Mouse (Mus musculus) ovary, postnatal 36 days (tissue): ENCODE measurements around the gene Patl2.
A peak's percentile ranks its signal among the peaks of the same experiment; 100 is the strongest.

Experiments used
- DNase-seq: peaks from one replicate; pipeline ENCODE4 v3.0.0; 2022; ENCODE audit warnings: low spot score, mixed read lengths

The Patl2 gene

GRCm38 (mm10) chr2:122171292-122171691 lies 14.7 kb downstream of the Patl2 start:
- no peak for DNase-seq

DNA sequence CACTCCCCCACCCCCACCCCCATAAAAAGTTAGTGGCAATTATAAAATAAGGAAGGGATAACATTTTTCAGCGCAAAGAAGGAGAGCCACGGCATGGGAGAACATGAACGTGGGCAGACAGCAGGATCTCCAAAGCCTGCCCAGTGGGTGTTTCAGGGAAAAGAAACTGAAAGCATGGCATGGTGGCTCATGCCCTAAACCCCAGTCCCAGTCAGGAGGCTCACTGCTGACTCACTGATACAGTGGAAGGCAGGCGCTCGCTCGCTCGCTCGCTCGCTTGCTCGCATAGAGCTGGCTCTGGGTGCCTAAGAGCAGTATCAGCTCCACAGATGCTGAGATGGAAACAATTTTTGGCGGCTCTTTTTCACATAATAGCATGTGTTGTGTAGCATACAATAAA lies 21.7 kb downstream of the Patl2 start:
- DNase-seq = no peak

- no peak for DNase-seq
These were observed 22.4 kb downstream of the Patl2 start for GRCm38 (mm10) chr2:122163430-122164195.

DNA sequence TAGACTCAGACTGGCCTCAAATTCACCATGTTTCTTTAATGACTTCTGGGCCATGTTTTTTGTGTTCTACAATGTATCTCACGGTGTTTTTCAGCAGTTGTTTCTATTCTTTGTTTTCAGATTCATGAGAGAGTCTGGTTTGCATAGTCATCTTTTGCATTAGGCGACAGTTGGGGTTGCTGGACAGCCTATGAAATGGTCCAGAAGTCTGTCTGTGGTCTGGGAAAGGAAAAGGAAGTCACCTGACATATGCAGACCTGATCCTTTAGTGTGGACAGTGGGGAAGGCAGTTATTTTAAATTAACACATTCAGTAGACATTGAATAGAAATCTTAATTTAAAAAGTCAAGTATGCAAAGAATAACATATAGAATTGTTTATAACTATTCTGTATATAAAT lies 23.5 kb downstream of the Patl2 start:
- DNase-seq = no peak

- no peak for DNase-seq
These were observed 24.4 kb downstream of the Patl2 start for GRCm38 (mm10) chr2:122161542-122161941.

- peak; percentile 67 for DNase-seq
These were observed 25.3 kb downstream of the Patl2 start, which contains the start of gene Trim69 for GRCm38 (mm10) chr2:122160680-122161079. Gene Trim69 (plus strand): TSS chr2:122160700.

DNA sequence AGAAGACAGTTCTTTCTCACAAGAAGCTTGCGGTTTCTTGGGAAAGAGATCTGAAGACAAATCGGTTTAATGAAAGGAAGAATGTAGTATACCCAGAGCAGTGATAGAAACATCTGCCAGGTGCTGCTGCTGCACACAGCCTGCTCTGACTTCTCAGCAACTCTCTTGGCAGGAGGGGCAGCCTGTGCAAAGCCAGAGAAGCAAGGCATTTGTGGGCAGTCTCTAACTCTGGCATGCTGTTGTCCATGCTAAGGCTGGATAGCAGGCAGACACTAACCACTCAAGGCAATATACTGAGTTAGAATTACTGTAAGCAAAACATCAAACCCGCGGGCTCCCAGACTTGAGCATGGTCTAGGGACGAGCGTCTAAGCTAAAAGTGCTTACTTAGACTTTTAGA lies 26.3 kb downstream of the Patl2 start:
- no peak for DNase-seq

DNA sequence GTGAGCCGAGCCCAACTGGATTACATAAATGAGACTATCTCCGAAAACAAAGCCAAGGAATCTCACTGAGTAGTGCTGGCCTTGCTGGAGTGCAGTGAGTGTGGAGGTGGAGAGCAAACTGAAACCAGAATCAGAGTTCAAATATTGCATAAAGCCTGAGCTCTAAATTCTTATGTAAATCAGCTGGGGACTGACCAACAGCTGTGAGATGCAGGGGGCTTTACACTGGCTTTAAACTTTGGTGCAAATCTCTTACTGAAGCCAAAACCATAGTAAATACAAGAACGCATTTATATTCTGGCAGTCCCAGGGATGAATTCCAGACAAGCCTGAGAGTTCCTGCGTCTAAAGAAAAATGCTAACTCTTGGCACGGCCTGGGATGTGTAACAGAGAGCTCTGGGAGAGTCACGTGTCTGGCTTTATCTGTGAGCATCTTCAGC lies 27.6 kb downstream of the Patl2 start:
- DNase-seq = no peak

DNA sequence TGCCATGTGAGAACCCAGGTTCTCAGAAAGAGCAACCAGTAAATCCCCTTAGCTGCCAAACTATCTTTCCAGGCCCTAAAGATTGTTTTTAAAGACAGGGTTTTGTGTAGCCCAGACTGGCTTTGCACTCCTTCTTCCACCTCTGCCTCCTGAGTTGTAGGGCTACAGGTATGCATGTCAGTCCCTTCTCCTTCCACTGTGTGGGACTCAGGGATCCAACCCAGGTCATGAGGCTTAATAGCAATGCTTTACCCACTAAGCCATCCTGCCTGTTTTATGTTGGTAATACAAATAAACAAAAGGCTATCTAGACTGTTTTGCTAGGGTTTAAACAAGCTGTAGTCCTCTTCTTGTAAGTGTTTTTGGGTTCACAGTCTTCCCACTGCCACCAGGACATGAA lies 28.4 kb downstream of the Patl2 start:
- no peak for DNase-seq

GRCm38 (mm10) chr2:122156051-122156700 lies 29.8 kb downstream of the Patl2 start:
- DNase-seq = no peak

DNA sequence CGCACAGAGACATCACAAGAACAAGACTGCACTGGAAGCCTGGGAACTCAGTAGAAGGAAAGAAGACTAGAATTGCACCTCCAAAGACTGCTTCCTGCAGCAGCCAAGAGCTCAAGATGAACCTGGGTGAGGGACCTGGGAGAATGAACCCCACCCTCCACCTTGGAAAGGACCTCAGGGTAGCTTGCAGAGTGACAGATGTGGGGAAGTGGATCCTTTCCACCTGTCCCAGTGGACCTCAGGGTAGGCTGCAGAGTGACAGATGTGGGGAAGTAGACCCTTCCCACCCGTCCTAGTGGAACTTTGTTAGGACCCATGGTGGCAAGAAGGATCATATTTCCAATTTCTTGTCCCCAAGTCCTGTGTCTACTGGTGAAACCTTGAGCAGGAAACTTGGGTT lies 30.7 kb downstream of the Patl2 start:
- no peak for DNase-seq

DNA sequence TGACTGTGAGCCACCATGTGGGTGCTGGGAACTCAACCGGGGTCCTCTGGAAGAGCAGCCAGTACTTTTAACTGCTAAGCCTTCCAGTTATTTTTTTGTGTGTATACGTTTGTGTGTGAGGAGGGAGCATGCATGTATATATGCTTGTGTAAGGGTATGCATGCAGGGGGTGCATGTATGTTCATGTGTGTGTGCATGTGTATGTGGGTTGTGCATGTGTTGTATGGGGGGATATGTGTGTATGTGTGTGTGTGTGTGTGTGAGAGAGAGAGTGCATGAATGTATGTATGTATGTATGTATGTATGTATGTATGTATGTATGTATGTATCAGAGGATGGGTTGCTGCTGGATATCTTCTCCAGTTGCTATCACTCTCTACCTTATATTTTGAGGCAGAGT lies 31.5 kb downstream of the Patl2 start:
- no peak for DNase-seq

- DNase-seq = no peak
These were observed 32.2 kb downstream of the Patl2 start for GRCm38 (mm10) chr2:122153681-122154365.

DNA sequence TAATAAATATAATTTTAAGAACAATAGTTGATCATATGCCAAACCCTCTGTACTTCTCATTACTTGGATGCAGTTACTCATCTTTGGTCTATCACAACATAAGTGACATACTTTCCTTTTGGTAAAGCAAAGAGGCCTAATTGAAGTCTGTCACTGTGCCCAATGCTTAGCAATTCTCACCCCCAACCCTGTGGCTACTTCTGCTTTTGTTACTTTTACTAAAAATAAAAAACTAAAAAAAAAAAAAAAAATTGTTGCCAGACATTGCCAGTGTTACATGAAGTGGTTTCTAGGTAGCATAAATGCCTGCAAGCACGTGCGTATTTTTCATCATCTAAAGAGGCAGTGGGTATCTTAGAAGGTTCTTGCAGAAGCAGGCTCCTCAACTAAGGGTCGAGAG lies 33.1 kb downstream of the Patl2 start:
- DNase-seq = no peak

DNA sequence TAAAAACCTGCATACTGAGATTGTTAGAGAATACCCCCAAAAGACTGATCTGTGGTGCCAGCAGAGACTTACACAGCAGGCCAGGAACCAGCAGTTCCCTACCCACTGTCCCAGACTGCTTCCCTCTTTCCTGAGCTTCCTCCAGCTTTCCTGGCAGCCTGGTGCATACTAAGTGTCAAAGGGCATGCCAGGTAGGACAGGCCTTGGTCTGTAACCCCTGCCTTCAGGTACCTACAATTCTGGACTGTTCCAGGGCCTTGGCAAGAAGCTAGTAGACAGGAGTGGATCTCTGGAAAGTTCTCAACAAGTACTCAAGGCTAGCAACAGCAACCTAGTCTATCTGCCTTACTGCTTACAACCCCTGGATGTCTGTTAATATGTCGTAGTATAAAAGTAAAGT lies 34.8 kb downstream of the Patl2 start:
- no peak for DNase-seq

- DNase-seq = no peak
These were observed 36.3 kb downstream of the Patl2 start for GRCm38 (mm10) chr2:122149716-122150115.

DNA sequence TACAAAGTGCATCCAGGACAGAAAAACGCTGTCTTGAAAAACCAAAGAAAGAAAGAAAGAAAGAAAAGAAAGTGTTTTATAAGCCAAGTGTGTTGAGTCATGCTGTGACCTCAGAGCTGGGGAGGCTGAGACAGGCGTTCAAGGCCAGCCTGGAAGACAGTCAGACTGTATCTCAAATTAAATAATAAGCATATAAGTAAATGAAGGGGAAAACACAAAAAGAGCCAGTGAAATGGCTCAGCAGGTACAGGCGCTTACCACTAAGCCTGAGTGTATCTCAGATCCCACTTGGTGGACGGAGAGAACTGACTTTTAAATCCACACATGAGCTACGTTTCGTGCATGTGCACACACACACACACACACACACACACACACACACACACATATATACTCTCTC lies 36.7 kb downstream of the Patl2 start:
- DNase-seq = no peak

- peak; percentile 55 for DNase-seq
These were observed 37.6 kb downstream of the Patl2 start for GRCm38 (mm10) chr2:122148242-122148917.

GRCm38 (mm10) chr2:122147508-122148241 lies 38.3 kb downstream of the Patl2 start, which contains the start of gene B2m:
Gene B2m (plus strand): TSS chr2:122147686.
- DNase-seq = peak; percentile 90

DNA sequence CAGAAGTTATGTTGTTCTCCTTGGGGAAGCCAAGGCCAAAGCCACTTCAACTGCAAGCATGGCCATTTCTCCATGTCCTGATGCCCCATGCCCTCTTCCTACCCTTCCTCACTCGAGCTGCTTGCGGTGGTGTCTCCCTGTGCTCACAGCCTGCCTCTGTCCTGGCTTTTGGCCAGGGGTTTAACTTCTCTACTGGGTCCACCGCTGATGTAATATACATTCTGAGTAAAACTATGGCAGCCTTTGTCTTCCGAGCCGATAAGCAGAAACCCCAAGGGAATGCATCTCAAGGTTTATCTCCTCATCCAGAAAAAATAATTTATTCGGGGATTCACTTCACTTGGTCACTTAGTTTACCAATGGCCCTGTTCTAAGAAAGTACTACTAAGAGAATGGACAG lies 39.3 kb downstream of the Patl2 start:
- DNase-seq = no peak

GRCm38 (mm10) chr2:122145756-122146155 lies 40.2 kb downstream of the Patl2 start:
- no peak for DNase-seq

DNA sequence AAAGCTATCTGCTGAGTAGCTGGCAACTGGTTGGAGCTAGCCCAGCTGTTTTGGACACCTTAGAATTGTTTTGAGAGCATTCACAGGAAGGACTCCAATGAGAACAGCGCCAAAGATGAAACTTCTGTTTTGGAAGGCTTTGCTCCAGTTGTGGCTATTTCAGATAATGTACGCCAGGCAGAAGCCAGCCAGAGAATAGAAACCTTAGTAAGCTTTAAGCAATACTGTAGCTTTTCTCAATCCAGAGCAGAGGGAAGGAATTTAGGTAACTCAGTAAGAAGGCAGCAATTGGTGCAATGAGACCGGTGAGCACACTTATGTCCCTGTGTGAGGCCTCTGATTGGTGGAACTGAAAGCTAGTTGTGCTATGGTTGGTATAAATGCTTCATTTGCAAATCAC lies 42.9 kb downstream of the Patl2 start:
- no peak for DNase-seq
